Mouse (Mus musculus) small intestine, adult 2 months (tissue): ENCODE measurements at regions not wholly inside any gene's neighbourhood (a gene's known extent, or its start where the extent isn't known, plus 50 kb on each side); places are given as distances from the start of the nearest gene placed in this dataset.
A peak's percentile ranks its signal among the peaks of the same experiment; 100 is the strongest.

Experiments
- CTCF ChIP-seq: fragments of 200-500 bp; IDR thresholded peaks from 2 replicates; pipeline ENCODE4 v1.5.1; 2012; ENCODE audit warnings: low read depth, mild to moderate bottlenecking, control low read depth, inconsistent platforms, low read length, moderate library complexity, mixed read lengths; ENCODE audit not compliant: insufficient replicate concordance, insufficient read length; ENCODE audit errors: extremely low read depth
- POLR2A ChIP-seq: fragments of 200-500 bp; IDR thresholded peaks from 2 replicates; pipeline ENCODE4 v1.6.1; 2012; ENCODE audit warnings: low read depth, mild to moderate bottlenecking, control low read depth, inconsistent platforms, low read length, moderate library complexity

DNA sequence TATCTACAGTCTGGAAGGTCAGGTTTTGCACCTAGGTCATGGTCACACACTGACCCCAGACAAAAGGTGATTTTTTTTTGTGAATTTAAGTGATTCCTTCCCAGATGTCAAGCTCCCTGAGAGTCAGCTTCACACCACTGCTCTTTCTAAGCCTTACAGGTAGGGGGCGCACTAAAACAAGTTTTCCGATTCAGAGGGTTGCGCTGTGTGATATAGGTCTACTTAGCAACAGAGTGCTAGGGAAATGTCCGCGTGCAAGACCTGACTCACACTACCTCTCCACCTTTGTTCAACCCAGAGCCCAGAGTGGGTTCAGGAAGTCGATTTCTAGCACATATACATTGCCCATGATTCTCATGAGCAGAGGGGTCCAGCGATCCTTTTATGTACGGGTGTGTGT lies 255.4 kb downstream of the Diras2 start:
- no peak for TF ChIP-seq POLR2A
- TF ChIP-seq CTCF, result peak; percentile 47; the same call in 1 of the 2 replicates
